Mouse (Mus musculus): ENCODE data around the gene Nox1. TPM values are rescaled to one million over a fixed set of nuclear protein-coding genes. Genes with fewer than 3 reads are reported as not detected.

The Nox1 gene
- total and polyA plus RNA-seq, 3 experiments, result 0.27 to 0.60 TPM; not detected in 1

DNA sequence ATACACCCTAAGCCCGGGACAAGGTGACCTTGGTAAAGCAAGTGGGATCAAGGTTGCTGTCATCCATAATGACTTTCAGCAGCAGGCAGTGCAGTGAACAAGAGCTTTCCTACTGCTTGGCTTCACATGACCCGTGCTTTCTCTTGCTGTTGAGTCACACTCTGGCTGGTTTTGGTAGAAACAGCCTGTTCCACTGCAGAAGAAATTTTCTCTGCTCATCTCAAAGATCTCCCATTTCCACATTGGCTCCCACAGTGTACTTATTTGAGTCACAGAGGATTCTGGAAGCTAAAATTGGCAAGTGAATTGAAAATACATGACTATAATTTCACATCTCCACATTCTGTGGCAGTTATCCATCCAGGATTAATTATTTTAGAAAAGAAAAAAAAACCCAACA lies 119.1 kb downstream of the Nox1 start:
- H3K9me3 ChIP-seq (replicated peaks; ENCODE audit: insufficient read depth, low read length), result no peaks in the 10 kb centered on the region
- peaks cover 0 to 1% of the 10 kb centered on the region in 2 experiments; a peak in 1 of 4 replicates for H3K27me3 ChIP-seq (ENCODE audit: control insufficient read depth in 1 of 2, insufficient read depth in 2 of 2, low read length in 2 of 2)
- H3K36me3 ChIP-seq (ENCODE audit: control insufficient read depth in 1 of 2, insufficient read depth in 2 of 2, low read length in 2 of 2), result no peaks in the 10 kb centered on the region
- DNase-seq (ENCODE audit: low read depth, low spot score), result peak; percentile 21
- H3K79me2 ChIP-seq (ENCODE audit: control insufficient read depth, insufficient read depth, low read length, poor library complexity), result no peaks in the 10 kb centered on the region
- peaks cover 0 to 4% of the 10 kb centered on the region in 2 experiments; a peak in 1 of 4 replicates for H3K4me1 ChIP-seq (ENCODE audit: control insufficient read depth in 1 of 2, insufficient read depth in 2 of 2, low read length in 2 of 2)
- TF ChIP-seq ETS1 (IDR thresholded peaks at IDR 0.05; ENCODE audit: low read depth, low read length) (no peak), NELFE (IDR thresholded peaks at IDR 0.05; ENCODE audit: low read depth, low read length) (no peak), GABPA (IDR thresholded peaks at IDR 0.05; ENCODE audit: low read depth, low read length) (no peak), CHD2 (IDR thresholded peaks at IDR 0.05; ENCODE audit: low read length) (no peak), MAX (IDR thresholded peaks at IDR 0.05; ENCODE audit: low read length) (no peak), TAL1 (IDR thresholded peaks at IDR 0.05; ENCODE audit: low read length) (no peak), EP300 (IDR thresholded peaks at IDR 0.05; ENCODE audit: low read depth in 1 of 2, low read length in 2 of 2) (no peak), SIN3A (IDR thresholded peaks at IDR 0.05; ENCODE audit: low read length) (no peak), POLR2AphosphoS5 (IDR thresholded peaks at IDR 0.05; ENCODE audit: borderline replicate concordance, low read depth, low read length) (no peak), BHLHE40 (IDR thresholded peaks at IDR 0.05; ENCODE audit: borderline replicate concordance, low read depth, low read length) (no peak), UBTF (IDR thresholded peaks at IDR 0.05; ENCODE audit: borderline replicate concordance, insufficient read depth, low read depth, low read length) (no peak)
- H3K4me3 ChIP-seq (ENCODE audit: control insufficient read depth in 1 of 2, insufficient read depth in 1 of 2, low read depth in 2 of 2, low read length in 2 of 2), result no peak overlapping the region
- no peak overlapping the region for H3K9ac ChIP-seq (ENCODE audit: control insufficient read depth, low read depth, low read length, poor library complexity, severe bottlenecking)
- no peak overlapping the region for H3K27ac ChIP-seq (ENCODE audit: control insufficient read depth, low read depth, low read length)

DNA sequence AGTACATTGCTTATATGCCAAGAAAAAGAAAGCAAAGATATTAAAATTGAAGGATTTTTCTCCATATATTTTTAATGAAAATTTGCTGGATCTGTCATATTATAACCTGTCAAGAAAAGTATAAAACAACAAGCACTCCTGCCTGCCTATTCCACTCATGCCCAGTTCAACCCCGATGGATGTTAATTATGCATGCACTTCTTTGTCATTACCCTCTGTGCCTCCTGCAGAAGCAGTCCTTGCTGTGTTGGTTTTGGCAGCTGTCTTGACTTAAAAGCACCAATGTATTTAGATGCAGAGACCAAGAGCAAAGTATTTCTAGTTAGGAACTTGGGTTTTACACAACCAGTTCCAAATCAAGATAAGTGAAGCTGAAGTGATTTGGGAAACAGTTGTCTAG lies 136.3 kb downstream of the Nox1 start:
- DNase-seq (ENCODE audit: low read depth, low spot score), result no peak
- H3K4me1 ChIP-seq (ENCODE audit: control insufficient read depth in 1 of 2, insufficient read depth in 2 of 2, low read length in 2 of 2), result no peaks in the 10 kb centered on the region
- TF ChIP-seq HCFC1 (IDR thresholded peaks at IDR 0.05; ENCODE audit: low read depth, low read length) (no peak), ZMIZ1 (IDR thresholded peaks at IDR 0.05; ENCODE audit: low read depth, low read length) (no peak), UBTF (IDR thresholded peaks at IDR 0.05; ENCODE audit: borderline replicate concordance, insufficient read depth, low read depth, low read length) (no peak), ELF1 (IDR thresholded peaks at IDR 0.05; ENCODE audit: low read depth, low read length) (no peak), KAT2A (conservative IDR thresholded peaks at IDR 0.05; ENCODE audit: low read depth, low read length) (no peak), EP300 (IDR thresholded peaks at IDR 0.05; ENCODE audit: low read depth in 1 of 2, low read length in 2 of 2) (no peak), MEF2A (IDR thresholded peaks at IDR 0.05; ENCODE audit: extremely low read depth, insufficient replicate concordance, low read depth, low read length, poor library complexity, severe bottlenecking) (no peak), POLR2A (IDR thresholded peaks at IDR 0.05; ENCODE audit: control insufficient read depth in 1 of 2, insufficient read depth in 1 of 2, low read depth in 1 of 2, low read length in 2 of 2, poor library complexity in 1 of 2) (no peak), ZNF384 (IDR thresholded peaks at IDR 0.05; ENCODE audit: low read depth, low read length) (no peak), NELFE (IDR thresholded peaks at IDR 0.05; ENCODE audit: low read depth, low read length) (no peak), ZC3H11A (IDR thresholded peaks at IDR 0.05; ENCODE audit: low read depth, low read length) (no peak), POLR2AphosphoS2 (IDR thresholded peaks at IDR 0.05; ENCODE audit: low read length) (no peak), TAL1 (IDR thresholded peaks at IDR 0.05; ENCODE audit: low read length) (no peak), POLR2AphosphoS5 (IDR thresholded peaks at IDR 0.05; ENCODE audit: borderline replicate concordance, low read depth, low read length) (no peak), USF1 (IDR thresholded peaks at IDR 0.05; ENCODE audit: low read depth, low read length) (no peak), RAD21 (IDR thresholded peaks at IDR 0.05; ENCODE audit: low read depth, low read length) (no peak), ZKSCAN1 (IDR thresholded peaks at IDR 0.05; ENCODE audit: low read depth, low read length) (no peak), E2F4 (IDR thresholded peaks at IDR 0.05; ENCODE audit: borderline replicate concordance, low read depth, low read length) (no peak), GABPA (IDR thresholded peaks at IDR 0.05; ENCODE audit: low read depth, low read length) (no peak), GATA1 (IDR thresholded peaks at IDR 0.05; ENCODE audit: low read depth, low read length) (no peak)
- no peaks in the 10 kb centered on the region for H3K9me3 ChIP-seq (replicated peaks; ENCODE audit: insufficient read depth, low read length)
- H3K27me3 ChIP-seq (ENCODE audit: control insufficient read depth in 1 of 2, insufficient read depth in 2 of 2, low read length in 2 of 2), result no peaks in the 10 kb centered on the region
- peaks cover 3 to 27% of the 10 kb centered on the region in 2 experiments for H3K36me3 ChIP-seq (ENCODE audit: control insufficient read depth in 1 of 2, insufficient read depth in 2 of 2, low read length in 2 of 2)
- no peak overlapping the region for H3K4me3 ChIP-seq (ENCODE audit: control insufficient read depth in 1 of 2, insufficient read depth in 1 of 2, low read depth in 2 of 2, low read length in 2 of 2)
- no peak overlapping the region for H3K9ac ChIP-seq (ENCODE audit: control insufficient read depth, low read depth, low read length, poor library complexity, severe bottlenecking)
- H3K27ac ChIP-seq (ENCODE audit: control insufficient read depth, low read depth, low read length), result no peak overlapping the region
- no peaks in the 10 kb centered on the region for H3K79me2 ChIP-seq (ENCODE audit: control insufficient read depth, insufficient read depth, low read length, poor library complexity)
